Mouse (Mus musculus) thymus, adult 2 months (tissue): Measurements from ENCODE around the gene Zmiz1.

Source experiments
- CTCF ChIP-seq: fragments of 200-500 bp; IDR thresholded peaks from 2 replicates; pipeline ENCODE4 v1.5.1; 2012; ENCODE audit warnings: mild to moderate bottlenecking, control low read depth, low read length, moderate library complexity, borderline replicate concordance; ENCODE audit not compliant: control insufficient read depth, poor library complexity, insufficient read depth; ENCODE audit errors: extremely low read depth
- POLR2A ChIP-seq: fragments of 200-500 bp; IDR thresholded peaks from 2 replicates; pipeline ENCODE4 v1.6.1; 2012; ENCODE audit warnings: mild to moderate bottlenecking, low read length, control low read depth, moderate library complexity; ENCODE audit not compliant: control insufficient read depth, poor library complexity, insufficient read depth; ENCODE audit errors: extremely low read depth

GRCm38 (mm10) chr14:25499526-25499925 is 40.5 kb downstream of the Zmiz1 start:
- TF ChIP-seq POLR2A (no peak), CTCF (no peak)
